Mouse (Mus musculus) olfactory bulb, adult 2 months (tissue): ENCODE data around the gene Ganab.

Source experiments
- CTCF ChIP-seq: fragments of 200-500 bp; IDR thresholded peaks from 2 replicates; pipeline ENCODE4 v1.5.1; 2012; ENCODE audit warnings: low read depth, mild to moderate bottlenecking, low read length, moderate library complexity; ENCODE audit not compliant: insufficient read depth
- POLR2A ChIP-seq: fragments of 200-500 bp; IDR thresholded peaks from 2 replicates; pipeline ENCODE4 v1.6.1; 2012; ENCODE audit warnings: mild to moderate bottlenecking, low read depth, low read length, moderate library complexity; ENCODE audit not compliant: insufficient read depth

- TF ChIP-seq CTCF = no peak
- TF ChIP-seq POLR2A = no peak
Observed at GRCm38 (mm10) chr19:8930771-8931170, 32.9 kb downstream of the Ganab start.
